Mouse (Mus musculus): ENCODE measurements around the gene 9930022D16Rik. TPM values are rescaled to one million over a fixed set of nuclear protein-coding genes. Genes with fewer than 3 reads are reported as not detected.

The 9930022D16Rik gene
- polyA plus RNA-seq, 1 experiment from 2014 or later, result not detected

DNA sequence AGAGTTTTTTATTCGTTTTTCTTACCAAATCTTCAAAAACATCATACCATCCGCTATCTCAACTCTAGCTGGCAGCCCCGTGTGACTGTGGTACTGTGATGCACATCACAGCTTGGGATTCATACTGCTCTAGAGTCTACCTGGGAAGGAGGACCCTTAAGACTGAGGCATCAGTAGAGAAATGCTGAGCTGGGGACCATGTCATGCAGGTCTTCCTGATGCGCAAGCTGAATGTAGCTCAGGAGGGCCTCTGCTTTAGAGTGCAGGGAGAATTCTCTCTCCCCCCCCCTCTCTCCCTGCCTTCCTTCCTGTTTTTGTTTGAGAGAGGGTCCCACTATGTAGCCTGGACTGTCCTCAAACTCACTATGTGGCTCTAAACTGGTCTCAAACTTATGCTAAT, 26.9 kb downstream of the 9930022D16Rik start:
- Histone ChIP-seq H3K9me3 (no peaks in the 10 kb centered on the region), H3K36me3 (replicated peaks) (peaks cover 27% of the 10 kb centered on the region), H3K4me3 (peak overlapping the region; percentile 61), H3K27me3 (replicated peaks; ENCODE audit: low read depth, poor library complexity, severe bottlenecking) (peaks cover 16% of the 10 kb centered on the region), H3K4me1 (peaks cover 23% of the 10 kb centered on the region), H3K27ac (replicated peaks) (no peak overlapping the region)
- no peak for DNase-seq (ENCODE audit: low spot score)
- 59% methylated on average over 4 of the region's 4 CpGs for WGBS

DNA sequence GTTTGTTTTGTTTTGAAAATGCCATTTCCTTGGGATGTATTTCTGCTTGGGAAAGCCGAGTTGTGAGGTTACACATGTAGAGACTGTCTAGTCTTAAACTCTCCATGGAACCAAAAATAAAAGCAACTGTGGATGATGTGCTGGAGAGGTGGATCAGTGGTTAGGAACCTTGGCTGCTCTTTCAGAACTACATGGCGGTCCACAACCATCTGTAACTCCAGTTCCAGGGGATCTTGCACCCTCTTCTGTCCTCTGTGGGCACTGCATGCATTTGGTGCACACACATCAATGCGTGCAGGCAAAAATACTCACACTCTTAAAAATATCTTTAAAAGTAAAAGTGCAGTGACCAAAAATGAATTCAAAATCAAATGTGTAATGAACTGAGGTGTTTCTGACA, 27.4 kb downstream of the 9930022D16Rik start:
- peaks cover 23% of the 10 kb centered on the region for H3K4me1 ChIP-seq
- H3K36me3 ChIP-seq (replicated peaks), result peaks cover 22% of the 10 kb centered on the region
- peak; percentile 46 for DNase-seq (ENCODE audit: low spot score)
- H3K9me3 ChIP-seq, result no peaks in the 10 kb centered on the region
- peaks cover 16% of the 10 kb centered on the region for H3K27me3 ChIP-seq (replicated peaks; ENCODE audit: low read depth, poor library complexity, severe bottlenecking)
- no peak overlapping the region for H3K27ac ChIP-seq (replicated peaks)
- WGBS, result 59% methylated on average over 3 of the region's 3 CpGs
- H3K4me3 ChIP-seq, result no peak overlapping the region

DNA sequence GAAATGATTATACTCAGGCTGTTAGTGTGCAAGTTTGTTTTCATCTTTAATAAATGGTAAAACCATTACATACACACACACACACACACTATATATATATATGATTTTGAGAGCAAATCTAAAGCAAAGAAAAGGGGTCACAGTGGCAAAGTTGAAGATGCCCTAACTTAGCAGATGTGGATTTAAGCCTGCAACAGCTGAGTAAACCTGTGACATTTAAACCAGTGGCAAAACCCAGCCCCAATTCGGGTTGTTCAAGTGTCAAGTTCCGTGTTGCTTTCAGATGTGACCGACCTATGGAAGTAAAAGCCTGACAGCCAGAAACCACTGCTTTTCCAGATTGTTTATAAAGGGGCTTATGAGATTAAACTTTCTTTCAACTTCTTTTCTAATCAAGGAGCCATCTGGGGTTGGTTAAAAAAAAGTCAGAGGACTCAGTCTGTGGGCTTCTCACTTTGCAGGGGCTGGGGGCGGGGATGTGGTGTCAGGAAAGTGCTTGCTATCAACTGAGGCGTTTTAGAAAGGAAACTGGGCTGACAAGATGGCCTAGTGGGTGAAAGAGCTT, 28.5 kb downstream of the 9930022D16Rik start:
- H3K27ac ChIP-seq (replicated peaks), result no peak overlapping the region

DNA sequence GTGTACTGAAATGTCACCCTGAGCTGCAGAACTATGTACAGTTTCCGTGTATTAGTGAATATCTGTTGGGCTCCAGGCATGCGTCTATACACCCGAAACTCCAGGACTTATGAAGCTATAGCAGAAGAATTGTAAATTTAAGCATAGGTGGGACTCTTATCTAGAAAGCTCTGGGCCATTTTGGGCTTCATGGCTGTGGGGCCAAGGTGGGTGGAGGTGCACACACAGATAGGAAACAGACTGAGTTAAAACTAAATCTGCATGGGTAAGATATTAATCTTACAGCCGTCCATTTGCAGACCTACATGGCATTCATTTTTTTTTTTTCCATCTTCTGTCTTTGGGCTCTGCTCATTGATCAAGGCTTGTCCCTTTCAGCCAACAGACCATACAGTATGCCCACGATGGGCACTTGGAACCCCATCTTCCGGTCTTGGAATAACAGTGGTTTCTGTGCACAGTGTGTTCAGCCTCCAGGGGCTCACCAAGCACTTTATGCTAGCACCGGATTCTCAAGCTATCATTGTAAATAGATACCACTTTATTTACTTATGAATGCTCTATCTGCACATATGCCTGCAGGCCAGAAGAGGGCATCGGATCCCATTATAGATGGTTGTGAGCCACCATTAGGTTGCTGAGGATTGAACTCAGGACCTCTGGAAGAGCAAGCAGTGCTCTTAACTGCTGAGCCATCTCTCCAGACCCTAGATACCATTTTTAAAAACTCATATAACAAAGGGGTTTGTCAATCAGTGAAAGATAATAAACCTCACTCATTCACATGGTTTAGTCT, 29.9 kb downstream of the 9930022D16Rik start:
- Histone ChIP-seq H3K9me3 (no peaks in the 10 kb centered on the region), H3K36me3 (replicated peaks) (no peaks in the 10 kb centered on the region), H3K27me3 (replicated peaks; ENCODE audit: low read depth, poor library complexity, severe bottlenecking) (peaks cover 16% of the 10 kb centered on the region), H3K4me1 (peaks cover 23% of the 10 kb centered on the region), H3K27ac (replicated peaks) (no peak overlapping the region), H3K4me3 (no peak overlapping the region)
- 91% methylated on average over 8 of the region's 8 CpGs for WGBS
- DNase-seq (ENCODE audit: low spot score), result no peak

More for the DNA sequence above, 28.5 kb downstream of the 9930022D16Rik start:
- Histone ChIP-seq H3K27me3 (replicated peaks; ENCODE audit: low read depth, poor library complexity, severe bottlenecking) (peaks cover 16% of the 10 kb centered on the region), H3K36me3 (replicated peaks) (peaks cover 11% of the 10 kb centered on the region), H3K9me3 (no peaks in the 10 kb centered on the region), H3K4me3 (no peak overlapping the region), H3K4me1 (peaks cover 23% of the 10 kb centered on the region)
- peak; percentile 60 for DNase-seq (ENCODE audit: low spot score)
- 47% methylated on average over 5 of the region's 5 CpGs for WGBS

DNA sequence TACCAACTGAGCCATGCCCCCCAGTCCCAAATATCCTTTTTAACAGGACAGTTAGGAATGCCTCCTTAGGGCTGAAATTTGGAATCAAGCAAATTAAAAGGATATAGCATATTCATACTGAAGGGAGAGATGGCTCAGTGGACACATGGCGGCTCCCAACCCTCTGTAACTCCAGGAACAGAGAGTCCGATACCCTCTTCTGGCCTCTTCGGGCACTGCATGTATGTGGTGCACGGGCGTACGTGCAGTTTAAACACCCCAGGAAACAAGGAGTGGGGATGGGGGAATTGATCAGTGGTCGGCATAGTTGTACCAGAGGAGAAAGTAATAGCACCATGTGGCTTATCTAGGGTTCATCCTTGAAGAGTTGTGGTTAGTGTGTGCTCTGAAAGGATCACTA, 30.9 kb downstream of the 9930022D16Rik start:
- peak; percentile 47 for DNase-seq (ENCODE audit: low spot score)
- Histone ChIP-seq H3K27ac (replicated peaks) (no peak overlapping the region), H3K4me3 (no peak overlapping the region), H3K27me3 (replicated peaks; ENCODE audit: low read depth, poor library complexity, severe bottlenecking) (peaks cover 13% of the 10 kb centered on the region), H3K36me3 (replicated peaks) (no peaks in the 10 kb centered on the region), H3K4me1 (peaks cover 17% of the 10 kb centered on the region), H3K9me3 (no peaks in the 10 kb centered on the region)
- 56% methylated on average over 7 of the region's 7 CpGs for WGBS

DNA sequence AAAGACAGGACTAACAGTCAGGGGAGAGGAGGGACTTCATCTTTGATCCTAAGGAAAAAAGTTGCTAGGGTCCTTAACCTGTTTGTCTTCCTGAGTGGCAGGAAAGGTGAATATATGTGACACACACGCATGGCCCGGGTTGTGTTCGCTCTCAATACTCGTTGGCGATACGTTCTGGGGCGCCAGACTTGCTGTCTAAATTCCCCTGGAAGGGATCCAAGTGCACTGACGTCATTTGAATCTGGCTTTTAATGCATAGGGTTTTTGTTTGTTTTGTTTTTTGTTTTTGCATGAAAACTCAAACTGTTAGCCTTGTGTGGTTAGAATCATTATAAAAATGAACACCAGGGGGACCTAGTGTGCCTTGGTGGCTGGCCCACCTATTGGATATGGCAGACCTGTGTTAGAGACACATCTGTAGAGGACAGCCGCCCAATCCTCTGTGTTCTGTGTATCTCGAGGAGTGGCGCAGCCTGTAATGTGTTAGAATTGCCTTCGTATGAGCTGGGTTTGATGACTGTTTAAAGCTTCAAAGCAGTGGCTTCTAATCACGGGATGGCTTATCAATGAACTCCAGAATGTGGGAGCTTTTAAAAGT, 31.8 kb downstream of the 9930022D16Rik start:
- Histone ChIP-seq H3K27ac (replicated peaks) (no peak overlapping the region), H3K36me3 (replicated peaks) (no peaks in the 10 kb centered on the region), H3K27me3 (replicated peaks; ENCODE audit: low read depth, poor library complexity, severe bottlenecking) (peaks cover 4% of the 10 kb centered on the region), H3K9me3 (no peaks in the 10 kb centered on the region), H3K4me3 (no peak overlapping the region), H3K4me1 (peaks cover 8% of the 10 kb centered on the region)
- 62% methylated on average over 13 of the region's 13 CpGs for WGBS
- peak; percentile 25 for DNase-seq (ENCODE audit: low spot score)

DNA sequence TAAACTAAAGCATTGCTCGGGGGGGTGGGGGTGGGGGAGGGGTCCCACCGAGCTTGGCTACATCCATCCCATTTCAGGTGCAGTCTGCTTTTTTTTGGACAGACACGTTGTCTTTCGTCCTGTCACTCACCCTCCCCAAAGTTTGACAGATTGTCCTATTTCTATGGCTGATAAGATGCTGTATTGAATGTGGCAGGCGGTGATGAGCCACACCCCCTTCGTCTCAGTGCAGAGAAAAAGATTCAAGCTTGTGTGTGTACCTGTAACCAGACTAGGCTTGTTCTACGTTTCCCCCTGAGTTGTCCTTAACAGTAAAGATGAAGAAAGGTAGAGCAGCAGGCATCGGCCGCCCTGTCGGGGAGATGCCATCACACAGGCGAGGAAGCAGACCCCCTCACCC, 37.5 kb downstream of the 9930022D16Rik start:
- H3K27ac ChIP-seq (replicated peaks), result no peak overlapping the region
- no peaks in the 10 kb centered on the region for H3K27me3 ChIP-seq (replicated peaks; ENCODE audit: low read depth, poor library complexity, severe bottlenecking)
- WGBS, result 88% methylated on average over 11 of the region's 11 CpGs

DNA sequence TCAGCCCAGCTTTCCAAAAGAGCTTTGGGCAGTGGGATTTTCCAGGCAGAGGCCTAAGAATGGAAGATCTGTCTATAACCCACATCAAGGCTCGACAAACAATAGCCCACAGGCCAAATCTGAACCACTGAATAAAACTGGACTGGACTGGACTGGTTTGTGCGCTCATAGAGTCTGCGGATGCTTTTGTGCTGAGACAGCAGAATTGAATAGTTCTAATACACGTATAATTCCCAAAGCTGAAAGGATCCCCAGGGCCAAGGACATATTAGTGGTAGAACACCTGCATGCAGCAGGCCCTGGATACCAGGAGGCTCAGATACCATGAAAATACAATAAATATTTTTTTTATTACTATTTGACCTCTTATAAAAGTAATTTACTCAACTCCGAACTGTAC, 42.5 kb downstream of the 9930022D16Rik start:
- H3K27me3 ChIP-seq (replicated peaks; ENCODE audit: low read depth, poor library complexity, severe bottlenecking), result no peaks in the 10 kb centered on the region
- H3K36me3 ChIP-seq (replicated peaks), result peaks cover 24% of the 10 kb centered on the region

More for the DNA sequence above, 37.5 kb downstream of the 9930022D16Rik start:
- Histone ChIP-seq H3K9me3 (no peaks in the 10 kb centered on the region), H3K4me3 (no peak overlapping the region), H3K4me1 (no peaks in the 10 kb centered on the region), H3K36me3 (replicated peaks) (peaks cover 16% of the 10 kb centered on the region)
- no peak for DNase-seq (ENCODE audit: low spot score)

DNA sequence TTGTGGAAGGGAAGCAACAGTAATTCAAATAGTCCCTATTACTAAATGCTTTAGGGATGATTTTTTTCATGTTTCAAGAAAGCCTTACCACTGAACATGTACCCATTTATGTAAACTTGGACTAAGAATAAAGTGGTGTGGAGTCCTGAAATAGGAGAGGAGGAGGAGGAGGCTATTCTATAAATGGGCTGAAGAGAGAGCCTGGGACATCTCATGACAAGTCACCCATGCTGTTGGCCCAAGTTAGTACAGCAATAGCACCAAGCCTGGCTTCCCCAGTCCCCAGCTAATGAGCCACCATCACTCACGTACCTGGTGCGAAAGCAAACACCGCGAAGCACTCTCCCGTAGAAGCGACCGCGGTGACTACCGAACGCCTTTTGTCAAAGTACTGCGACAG, 44.4 kb downstream of the 9930022D16Rik start:
- 93% methylated on average over 11 of the region's 11 CpGs for WGBS
- Histone ChIP-seq H3K4me1 (no peaks in the 10 kb centered on the region), H3K27ac (replicated peaks) (no peak overlapping the region), H3K36me3 (replicated peaks) (peaks cover 33% of the 10 kb centered on the region), H3K27me3 (replicated peaks; ENCODE audit: low read depth, poor library complexity, severe bottlenecking) (no peaks in the 10 kb centered on the region), H3K9me3 (no peaks in the 10 kb centered on the region), H3K4me3 (no peak overlapping the region)
- DNase-seq (ENCODE audit: low spot score), result no peak

More for the DNA sequence above, 42.5 kb downstream of the 9930022D16Rik start:
- H3K4me1 ChIP-seq, result no peaks in the 10 kb centered on the region
- no peak overlapping the region for H3K4me3 ChIP-seq
- no peak for DNase-seq (ENCODE audit: low spot score)
- 91% methylated on average over 5 of the region's 5 CpGs for WGBS
- no peak overlapping the region for H3K27ac ChIP-seq (replicated peaks)
- no peaks in the 10 kb centered on the region for H3K9me3 ChIP-seq

DNA sequence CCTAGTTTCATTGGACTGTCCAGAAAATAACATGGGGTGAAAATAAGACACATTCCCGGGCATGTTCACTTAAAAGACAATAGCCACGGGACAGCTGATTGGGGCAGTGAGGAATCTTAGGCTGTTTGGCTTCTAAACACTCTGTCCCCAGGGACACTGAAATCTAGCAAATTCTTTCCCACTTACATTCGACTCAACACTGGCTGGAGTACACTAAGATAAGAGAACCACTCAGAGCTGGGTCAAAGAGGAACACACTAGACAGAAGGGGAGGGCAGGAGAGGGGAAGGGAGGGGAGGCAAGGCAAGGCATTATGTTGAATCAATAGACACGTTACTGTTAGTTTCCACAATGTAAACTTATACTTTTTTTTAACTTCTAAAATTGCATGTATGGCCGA, 46.9 kb downstream of the 9930022D16Rik start:
- Histone ChIP-seq H3K36me3 (replicated peaks) (peaks cover 22% of the 10 kb centered on the region; the same call in 1 of the 2 replicates), H3K27ac (replicated peaks) (no peak overlapping the region), H3K27me3 (replicated peaks; ENCODE audit: low read depth, poor library complexity, severe bottlenecking) (no peaks in the 10 kb centered on the region), H3K4me3 (no peak overlapping the region), H3K4me1 (no peaks in the 10 kb centered on the region), H3K9me3 (no peaks in the 10 kb centered on the region)
- no peak for DNase-seq (ENCODE audit: low spot score)
- WGBS, result 82% methylated on average over 5 of the region's 5 CpGs

DNA sequence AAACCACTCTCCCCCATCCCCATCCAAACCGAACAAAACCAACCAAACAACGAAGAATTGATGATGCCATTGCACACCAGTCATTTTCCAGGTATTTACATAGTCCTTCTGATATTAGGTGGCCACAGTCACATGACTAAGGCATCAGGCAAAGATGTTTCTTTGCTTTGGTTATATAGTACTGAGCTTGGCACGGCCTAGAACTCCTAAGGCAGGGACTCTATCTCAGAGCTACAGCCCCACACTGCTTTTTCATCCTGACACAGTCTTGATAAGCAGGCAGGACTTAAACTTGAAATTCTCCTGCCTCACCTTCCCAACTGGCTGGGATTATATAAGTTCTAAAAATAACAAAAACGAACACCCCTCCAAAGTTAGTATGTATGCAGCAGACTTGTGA, 51.4 kb downstream of the 9930022D16Rik start:
- no peak overlapping the region for H3K27ac ChIP-seq (replicated peaks)
- H3K4me1 ChIP-seq, result no peaks in the 10 kb centered on the region; the same call in 1 of the 2 replicates
- no peak for DNase-seq (ENCODE audit: low spot score)
- no peaks in the 10 kb centered on the region for H3K9me3 ChIP-seq
- WGBS, result 91% methylated on average over 4 of the region's 4 CpGs
- no peak overlapping the region for H3K4me3 ChIP-seq
- peaks cover 13% of the 10 kb centered on the region; the same call in 1 of the 2 replicates for H3K36me3 ChIP-seq (replicated peaks)
- H3K27me3 ChIP-seq (replicated peaks; ENCODE audit: low read depth, poor library complexity, severe bottlenecking), result no peaks in the 10 kb centered on the region

DNA sequence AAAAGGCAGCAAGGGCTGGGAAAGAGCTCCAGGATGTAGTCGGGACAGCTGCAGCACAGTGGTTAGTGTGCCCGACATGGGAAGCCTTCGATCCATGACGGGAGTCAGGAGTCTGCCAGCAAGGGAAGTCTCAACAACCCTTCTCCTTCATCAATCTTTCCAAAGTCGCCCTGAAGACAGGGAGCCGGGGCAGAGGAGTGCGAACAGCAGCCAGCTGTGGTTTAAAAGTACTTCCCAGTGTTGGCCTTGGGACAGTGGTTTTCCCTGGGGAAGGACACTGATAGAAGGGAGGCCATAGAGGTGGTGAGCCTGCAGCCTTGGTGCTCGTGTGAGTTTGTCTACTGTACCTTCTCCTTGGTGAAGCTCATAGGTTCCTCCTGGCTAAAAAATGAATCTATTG, 53.3 kb downstream of the 9930022D16Rik start:
- WGBS, result 88% methylated on average over 8 of the region's 8 CpGs
- Histone ChIP-seq H3K36me3 (replicated peaks) (peaks cover 8% of the 10 kb centered on the region; the same call in 1 of the 2 replicates), H3K4me3 (no peak overlapping the region), H3K27ac (replicated peaks) (no peak overlapping the region), H3K4me1 (peaks cover 19% of the 10 kb centered on the region), H3K27me3 (replicated peaks; ENCODE audit: low read depth, poor library complexity, severe bottlenecking) (peaks cover 19% of the 10 kb centered on the region), H3K9me3 (no peaks in the 10 kb centered on the region)
- no peak for DNase-seq (ENCODE audit: low spot score)

All from embryonic facial prominence, embryonic 10.5 days (tissue).